Mouse (Mus musculus) embryonic facial prominence, embryonic 11.5 days (tissue): ENCODE data around the gene Ctse. TPM values are rescaled to one million over a fixed set of nuclear protein-coding genes. Genes with fewer than 3 reads are reported as not detected.

Experiments
- ATAC-seq: fragments of 200-750 bp; cut with Nextera tagmentation; replicated peaks from 2 replicates; pipeline ENCODE4 v1.8.0; 2017; ENCODE audit warnings: low read depth; ENCODE audit not compliant: insufficient number of reproducible peaks, low FRiP score, low TSS enrichment
- DNase-seq: peaks from one replicate; pipeline ENCODE4 v3.0.0-alpha.2; 2015; ENCODE audit warnings: low spot score
- H3K27ac ChIP-seq: fragments of 300-500 bp; sonication (generic); replicated peaks from 2 replicates; pipeline ENCODE4 v1.5.1; 2014; ENCODE audit warnings: mild to moderate bottlenecking, low read depth, low read length, control low read depth
- H3K27me3 ChIP-seq: fragments of 300-500 bp; sonication (generic); 2 replicates; pipeline ENCODE4 v1.6.1; 2014; ENCODE audit warnings: mild to moderate bottlenecking, low read length, moderate library complexity, mixed read lengths; ENCODE audit not compliant: control insufficient read depth, insufficient read depth
- H3K36me3 ChIP-seq: fragments of 300-500 bp; sonication (generic); replicated peaks from 2 replicates; pipeline ENCODE4 v1.6.1; 2014; ENCODE audit warnings: low read depth, mild to moderate bottlenecking, low read length, moderate library complexity, mixed read lengths; ENCODE audit not compliant: control insufficient read depth, insufficient read depth
- H3K4me1 ChIP-seq: fragments of 300-500 bp; sonication (generic); 2 replicates; pipeline ENCODE4 v1.6.1; 2014; ENCODE audit warnings: low read length, mixed read lengths; ENCODE audit not compliant: control insufficient read depth, insufficient read depth
- H3K4me2 ChIP-seq: fragments of 300-500 bp; sonication (generic); 2 replicates; pipeline ENCODE4 v1.6.1; 2014; ENCODE audit warnings: low read depth, mild to moderate bottlenecking, control low read depth, low read length, moderate library complexity
- H3K4me3 ChIP-seq: fragments of 300-500 bp; sonication (generic); 2 replicates; pipeline ENCODE4 v1.5.1; 2014; ENCODE audit warnings: low read depth, low read length, control low read depth
- H3K9ac ChIP-seq: fragments of 300-500 bp; sonication (generic); replicated peaks from 2 replicates; pipeline ENCODE4 v1.6.1; 2014; ENCODE audit warnings: mild to moderate bottlenecking, control low read depth, low read length
- H3K9me3 ChIP-seq: fragments of 300-500 bp; sonication (generic); replicated peaks from 2 replicates; pipeline ENCODE4 v1.6.1; 2016; ENCODE audit warnings: mild to moderate bottlenecking, low read length, inconsistent platforms, mixed read lengths; ENCODE audit not compliant: control insufficient read depth
- WGBS: fragments of 180-500 bp; shearing (Covaris S2); extraction: QIAGEN DNeasy Blood & Tissue Kit; methylation state at CpG from one replicate; pipeline ENCODE4 v1.1.7; 2014; 5-methylcytosine and 5-hydroxymethylcytosine counted together
- polyA plus RNA-seq: library from polyadenylated mRNA; unstranded; fragments of >200 nt; fragmentation: Nextera tagmentation; extraction: Ambion mirVana; gene quantifications from 2 replicates; pipeline ENCODE4 v1.2.1, GENCODE M21; 2014

Gene Ctse
- polyA plus RNA-seq, 1 experiment from 2014 or later, result 0.36 TPM

GRCm38 (mm10) chr1:131695308-131695707, 57.2 kb downstream of the Ctse start:
- WGBS, result 75% methylated on average over 2 of the region's 2 CpGs
- Histone ChIP-seq H3K9me3 (no peaks in the 10 kb centered on the region), H3K36me3 (no peaks in the 10 kb centered on the region), H3K27me3 (no peaks in the 10 kb centered on the region), H3K4me3 (no peak overlapping the region), H3K9ac (no peak overlapping the region), H3K4me2 (no peak overlapping the region), H3K4me1 (no peaks in the 10 kb centered on the region), H3K27ac (no peak overlapping the region)
- DNase-seq, result no peak
- ATAC-seq, result 0 out of 2 replicates have a peak, but pooled peaks have one; percentile 23

GRCm38 (mm10) chr1:131696325-131696724, 58.2 kb downstream of the Ctse start:
- H3K36me3 ChIP-seq, result no peaks in the 10 kb centered on the region
- no peaks in the 10 kb centered on the region for H3K9me3 ChIP-seq
- no peak overlapping the region for H3K9ac ChIP-seq
- ATAC-seq (no peak), DNase-seq (peak; percentile 4)
- H3K4me2 ChIP-seq, result no peak overlapping the region
- 29% methylated on average over 4 of the region's 4 CpGs for WGBS
- H3K4me1 ChIP-seq, result no peaks in the 10 kb centered on the region
- no peak overlapping the region for H3K27ac ChIP-seq
- no peak overlapping the region for H3K4me3 ChIP-seq
- no peaks in the 10 kb centered on the region for H3K27me3 ChIP-seq

GRCm38 (mm10) chr1:131698770-131699169, 60.7 kb downstream of the Ctse start:
- no peaks in the 10 kb centered on the region for H3K27me3 ChIP-seq
- 92% methylated on average over 3 of the region's 3 CpGs for WGBS
- no peak overlapping the region for H3K9ac ChIP-seq
- H3K4me1 ChIP-seq, result no peaks in the 10 kb centered on the region
- no peak for DNase-seq
- H3K4me3 ChIP-seq, result no peak overlapping the region
- no peak overlapping the region for H3K4me2 ChIP-seq
- ATAC-seq, result no peak
- no peaks in the 10 kb centered on the region for H3K9me3 ChIP-seq
- H3K27ac ChIP-seq, result no peak overlapping the region
- no peaks in the 10 kb centered on the region for H3K36me3 ChIP-seq

- Histone ChIP-seq H3K4me3 (no peak overlapping the region), H3K4me1 (no peaks in the 10 kb centered on the region), H3K9ac (no peak overlapping the region), H3K4me2 (no peak overlapping the region), H3K9me3 (no peaks in the 10 kb centered on the region), H3K27ac (no peak overlapping the region), H3K36me3 (no peaks in the 10 kb centered on the region), H3K27me3 (no peaks in the 10 kb centered on the region)
- no peak for ATAC-seq
- DNase-seq, result no peak
- 66% methylated on average over 4 of the region's 4 CpGs for WGBS
Measured at GRCm38 (mm10) chr1:131699642-131700041, 61.5 kb downstream of the Ctse start.

- Histone ChIP-seq H3K9ac (no peak overlapping the region), H3K27me3 (no peaks in the 10 kb centered on the region), H3K4me1 (no peaks in the 10 kb centered on the region), H3K4me2 (no peak overlapping the region), H3K27ac (no peak overlapping the region), H3K4me3 (no peak overlapping the region), H3K9me3 (no peaks in the 10 kb centered on the region), H3K36me3 (no peaks in the 10 kb centered on the region)
- DNase-seq, result no peak
- WGBS, result 55% methylated on average over 5 of the region's 5 CpGs
- ATAC-seq, result no peak
Measured at GRCm38 (mm10) chr1:131700447-131700846, 62.3 kb downstream of the Ctse start.

DNA sequence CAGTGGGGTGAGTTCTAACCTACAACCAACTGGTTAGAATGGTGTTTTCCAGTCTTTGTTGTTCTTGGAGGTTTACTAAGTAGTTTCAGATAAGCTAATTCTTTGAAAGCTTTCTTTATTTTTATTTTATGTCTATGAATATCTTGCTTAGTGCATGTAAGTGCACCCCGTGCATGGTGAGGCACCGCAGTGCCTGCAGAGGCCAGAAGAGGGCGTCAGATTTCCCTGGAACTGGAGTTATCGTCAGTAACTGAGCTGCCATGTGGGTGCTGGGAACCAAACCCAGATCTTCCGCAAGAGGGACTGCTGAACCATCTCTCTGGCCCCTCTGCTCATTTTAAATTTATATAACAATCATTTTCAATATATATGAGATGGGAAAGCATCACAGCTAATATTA, 63.3 kb downstream of the Ctse start:
- no peak for DNase-seq
- no peak overlapping the region for H3K4me2 ChIP-seq
- no peaks in the 10 kb centered on the region for H3K4me1 ChIP-seq
- H3K4me3 ChIP-seq, result no peak overlapping the region
- no peak for ATAC-seq
- H3K36me3 ChIP-seq, result no peaks in the 10 kb centered on the region
- no peak overlapping the region for H3K9ac ChIP-seq
- no peak overlapping the region for H3K27ac ChIP-seq
- no peaks in the 10 kb centered on the region for H3K27me3 ChIP-seq
- 83% methylated on average over 5 of the region's 5 CpGs for WGBS
- H3K9me3 ChIP-seq, result no peaks in the 10 kb centered on the region

DNA sequence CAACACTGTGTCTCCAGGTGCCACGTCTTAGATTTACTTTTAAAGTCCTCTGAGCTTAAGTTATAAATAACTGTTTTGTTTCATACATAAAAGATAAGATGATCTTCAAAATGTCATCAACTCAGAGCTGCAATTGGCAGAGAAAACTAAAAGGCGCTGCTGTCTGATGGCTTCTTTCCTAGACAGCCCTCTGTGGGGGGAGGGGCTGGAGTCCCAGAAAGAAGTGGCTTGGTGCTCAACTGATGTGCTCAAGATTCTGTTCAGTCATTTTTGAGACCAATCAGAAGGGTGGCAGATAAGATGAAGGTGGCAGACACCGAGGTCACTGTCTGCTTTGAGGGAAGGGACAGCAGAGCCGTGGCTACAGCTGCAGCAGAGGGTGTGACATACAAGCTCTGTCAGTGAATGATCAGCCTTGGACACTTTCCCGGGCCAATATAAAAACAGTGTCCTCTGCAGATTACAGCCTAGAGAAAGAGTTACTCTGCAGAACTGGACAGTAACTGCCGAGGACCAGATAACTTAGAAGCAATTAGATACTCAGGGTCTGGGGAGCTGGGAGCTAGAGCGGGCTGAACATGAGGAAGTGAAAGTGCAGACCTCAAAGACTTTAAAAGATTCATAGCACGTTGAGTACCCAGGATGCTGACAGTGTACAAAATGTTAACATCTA, 64.1 kb downstream of the Ctse start:
- 76% methylated on average over 8 of the region's 8 CpGs for WGBS

GRCm38 (mm10) chr1:131703482-131703881, 65.4 kb downstream of the Ctse start:
- no peaks in the 10 kb centered on the region for H3K36me3 ChIP-seq
- whole genome bisulfite sequencing, result 87% methylated on average over 2 of the region's 2 CpGs
- H3K9ac ChIP-seq, result no peak overlapping the region
- no peaks in the 10 kb centered on the region for H3K27me3 ChIP-seq
- H3K4me1 ChIP-seq, result no peaks in the 10 kb centered on the region
- no peak overlapping the region for H3K4me2 ChIP-seq
- ATAC-seq (no peak), DNase-seq (no peak)
- H3K9me3 ChIP-seq, result no peaks in the 10 kb centered on the region
- H3K4me3 ChIP-seq, result no peak overlapping the region
- H3K27ac ChIP-seq, result no peak overlapping the region

More for the DNA sequence above, 64.1 kb downstream of the Ctse start:
- no peak for DNase-seq
- Histone ChIP-seq H3K9ac (no peak overlapping the region), H3K27ac (no peak overlapping the region), H3K4me3 (no peak overlapping the region), H3K27me3 (no peaks in the 10 kb centered on the region), H3K9me3 (no peaks in the 10 kb centered on the region), H3K4me1 (no peaks in the 10 kb centered on the region), H3K4me2 (no peak overlapping the region), H3K36me3 (no peaks in the 10 kb centered on the region)
- no peak for ATAC-seq
